Mouse (Mus musculus): ENCODE measurements at regions not wholly inside any gene's neighbourhood (a gene's known extent, or its start where the extent isn't known, plus 50 kb on each side); places are given as distances from the start of the nearest gene placed in this dataset.

DNA sequence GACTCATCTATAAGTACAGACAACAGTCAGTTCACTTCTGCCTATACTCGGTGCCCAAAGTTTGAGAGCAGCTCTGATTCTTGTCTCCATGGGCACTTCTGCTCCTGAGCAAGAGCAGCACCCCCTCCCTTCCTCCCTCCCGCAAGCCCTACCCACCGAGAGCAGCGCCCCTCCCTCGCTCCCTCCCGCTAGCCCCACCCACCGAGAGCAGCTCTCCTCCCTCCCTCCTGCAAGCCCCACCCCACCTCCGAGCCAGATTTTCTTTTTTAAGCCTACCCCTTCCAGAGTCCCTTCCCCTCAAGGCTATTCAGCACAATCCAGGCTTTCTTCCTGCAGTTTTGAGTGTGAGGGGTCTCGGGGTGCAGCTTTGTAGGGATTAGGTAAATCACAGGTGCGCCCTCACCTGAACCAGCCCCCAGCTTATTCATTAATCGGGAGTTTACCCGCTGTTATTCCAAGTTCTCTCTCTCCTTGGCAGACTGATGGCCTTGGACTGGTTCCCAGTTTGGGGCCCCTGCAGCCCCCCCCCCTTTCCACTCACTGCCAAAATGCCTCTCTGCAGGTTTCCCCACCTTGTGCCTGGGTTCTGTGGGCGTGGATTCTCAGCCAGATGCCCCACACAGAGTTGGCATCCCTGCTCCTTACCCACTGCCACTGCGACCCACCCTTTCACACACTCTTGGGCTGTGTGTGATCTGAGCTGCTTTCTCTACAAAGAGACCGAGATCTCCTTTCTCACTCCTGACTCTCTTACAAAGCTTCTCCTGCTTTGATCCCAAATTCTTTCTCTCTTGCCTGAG, 132.9 kb downstream of the Ly86 start:
- TF ChIP-seq CTCF (IDR thresholded peaks at IDR 0.05; ENCODE audit: insufficient read depth, low read depth, low read length): no peak
- TF ChIP-seq POLR2A (IDR thresholded peaks at IDR 0.05; ENCODE audit: insufficient read depth, low read depth, low read length): no peak

Measured in olfactory bulb, adult 2 months (tissue).